Mouse (Mus musculus) heart, adult 9 months (tissue): ENCODE measurements around the gene Uckl1.
A peak's percentile ranks its signal among the peaks of the same experiment; 100 is the strongest.

Experiments
- DNase-seq, 2 experiments: peaks; one replicate each; pipeline ENCODE4 v3.0.0; 2022; ENCODE audit warnings: low spot score in 2 of 2

Uckl1 gene

DNA sequence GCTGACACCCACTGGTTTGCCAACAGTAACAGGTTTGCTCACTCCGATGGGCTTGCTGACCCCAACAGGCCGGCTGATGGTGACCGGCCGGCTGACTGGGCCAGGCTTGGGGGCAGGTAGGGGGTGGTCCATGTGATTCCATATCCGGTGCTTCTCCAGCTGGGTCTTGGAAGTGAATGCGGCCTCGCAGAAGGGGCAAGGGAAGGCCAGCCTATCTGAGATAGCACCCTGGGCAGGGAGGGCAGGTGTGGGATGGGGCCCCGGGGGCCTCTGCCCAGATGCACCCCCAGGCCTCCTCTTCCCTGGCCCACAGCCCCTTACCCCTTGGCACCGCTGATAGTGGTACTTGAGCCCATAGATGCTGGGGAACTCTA, 5.0 kb upstream of the Uckl1 start:
- no peak for DNase-seq

DNA sequence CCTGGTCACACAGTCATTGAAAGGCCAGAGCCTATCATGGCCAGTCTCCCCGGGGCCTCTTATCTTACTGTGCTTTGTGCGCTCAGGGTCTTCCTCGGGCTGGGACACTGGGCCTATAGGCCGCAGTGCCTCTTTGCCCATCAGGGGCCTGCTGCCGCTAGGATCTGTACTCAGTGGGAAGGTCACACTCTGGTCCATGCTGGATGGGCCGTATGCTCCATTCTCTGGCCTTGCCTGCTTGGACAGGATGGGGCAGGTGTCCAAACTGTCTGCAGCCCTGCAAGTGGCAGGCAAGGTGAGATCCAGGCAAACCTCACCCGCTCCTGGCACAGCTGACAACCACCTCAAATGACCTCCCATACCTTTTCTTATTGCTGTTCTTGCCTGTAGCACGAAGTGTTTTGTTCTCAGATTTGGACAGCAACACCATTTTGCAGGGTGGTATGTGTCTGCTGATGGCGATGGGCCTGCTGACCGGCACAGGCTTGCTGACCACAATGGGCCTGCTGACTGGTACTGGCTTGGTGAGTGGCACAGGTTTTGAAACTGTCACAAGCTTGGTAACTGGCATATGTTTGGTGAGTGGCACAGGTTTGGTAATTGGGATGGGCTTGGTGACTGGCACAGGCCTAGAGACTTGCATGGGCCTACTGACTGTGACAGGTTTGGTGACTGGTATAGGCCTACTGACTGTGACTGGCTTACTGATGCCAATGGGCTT, 4.5 kb upstream of the Uckl1 start:
- DNase-seq, result peak in 1 of 2 experiments; percentile 0

DNA sequence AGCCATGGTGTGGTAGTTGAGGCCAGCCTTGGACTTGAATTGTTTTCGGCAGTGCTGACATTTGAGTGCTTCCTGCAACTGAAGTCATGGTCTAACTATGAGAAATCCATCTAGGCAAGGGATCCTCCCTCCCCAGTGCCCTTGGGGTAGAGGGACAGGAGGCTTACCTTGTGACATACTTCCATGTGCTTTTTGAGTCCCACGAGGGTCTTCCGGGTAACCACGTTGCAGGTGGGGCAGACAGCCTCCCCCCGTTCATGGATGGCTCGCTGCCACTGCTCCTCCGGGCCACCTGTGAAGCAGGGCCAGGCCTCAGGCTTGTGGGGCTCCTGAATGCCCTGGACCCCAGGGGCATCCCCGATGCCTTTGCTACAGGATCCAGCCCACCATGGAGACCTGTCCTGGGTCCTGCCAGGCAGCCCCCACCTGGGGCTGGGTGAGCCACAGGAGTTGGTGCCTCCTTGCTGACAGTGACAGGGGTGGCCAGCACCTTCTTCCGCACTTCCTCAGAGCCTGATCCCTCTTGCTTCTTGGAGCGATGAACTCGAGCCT, 3.6 kb upstream of the Uckl1 start:
- peak in 1 of 2 experiments; percentile 0 for DNase-seq

DNA sequence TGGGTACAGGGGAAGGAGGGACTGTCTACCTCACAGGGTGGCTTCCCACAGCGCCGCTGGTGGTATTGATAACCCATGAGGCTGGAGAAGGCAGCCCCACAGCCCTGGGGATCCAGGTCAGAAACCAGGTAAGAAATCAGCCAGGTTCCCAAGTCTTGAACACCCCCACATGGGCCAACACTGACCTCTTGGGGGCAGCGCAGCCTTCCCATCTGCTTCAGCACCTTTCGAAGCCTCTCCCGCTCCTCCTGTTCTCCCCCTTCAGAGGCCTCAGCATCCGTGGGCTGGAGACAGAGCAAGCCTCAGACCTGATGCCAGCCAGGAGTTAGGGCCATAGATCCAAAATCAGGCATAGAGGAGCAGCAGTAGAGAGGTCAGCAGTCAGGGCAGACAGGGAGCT, 3.1 kb upstream of the Uckl1 start:
- no peak for DNase-seq

DNA sequence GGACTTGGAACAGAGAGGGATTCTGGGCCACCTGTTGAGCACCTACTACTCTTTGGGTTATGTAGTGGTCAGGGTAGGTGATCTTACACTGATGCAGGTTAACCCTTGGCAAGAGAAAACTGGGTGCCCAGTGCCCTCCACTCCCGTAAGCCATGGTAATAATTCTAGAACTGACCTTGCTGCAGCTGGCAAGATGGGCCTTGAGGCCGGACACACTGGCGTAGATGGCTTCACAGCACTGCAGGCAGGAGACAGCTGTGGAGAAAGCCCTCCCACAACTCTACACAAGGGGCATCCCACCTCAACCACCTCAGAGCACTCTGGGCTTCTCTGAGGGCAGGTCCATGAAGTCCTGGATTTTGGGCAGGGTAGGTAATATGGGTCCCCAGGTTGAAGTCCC, 1.4 kb upstream of the Uckl1 start:
- no peak for DNase-seq

DNA sequence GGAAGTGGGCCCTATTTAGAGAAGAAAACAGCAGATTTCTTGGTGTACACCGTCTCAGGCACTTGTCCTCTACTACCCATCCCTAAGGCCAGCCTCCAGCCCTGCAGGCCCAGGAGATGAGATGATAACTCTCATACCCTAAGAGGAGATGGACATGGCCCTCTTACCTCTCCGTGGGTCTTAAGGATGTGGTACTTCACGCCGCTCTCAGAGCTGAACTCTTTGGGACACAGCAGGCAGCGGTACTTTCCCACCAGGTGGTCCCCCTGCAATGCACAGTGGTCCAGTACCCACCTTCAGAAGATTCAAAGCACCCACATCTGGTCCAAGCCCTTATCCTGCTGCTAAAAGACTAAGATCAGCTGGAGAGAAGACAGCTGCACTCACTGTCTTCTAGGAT, 814 bp upstream of the Uckl1 start:
- no peak for DNase-seq

DNA sequence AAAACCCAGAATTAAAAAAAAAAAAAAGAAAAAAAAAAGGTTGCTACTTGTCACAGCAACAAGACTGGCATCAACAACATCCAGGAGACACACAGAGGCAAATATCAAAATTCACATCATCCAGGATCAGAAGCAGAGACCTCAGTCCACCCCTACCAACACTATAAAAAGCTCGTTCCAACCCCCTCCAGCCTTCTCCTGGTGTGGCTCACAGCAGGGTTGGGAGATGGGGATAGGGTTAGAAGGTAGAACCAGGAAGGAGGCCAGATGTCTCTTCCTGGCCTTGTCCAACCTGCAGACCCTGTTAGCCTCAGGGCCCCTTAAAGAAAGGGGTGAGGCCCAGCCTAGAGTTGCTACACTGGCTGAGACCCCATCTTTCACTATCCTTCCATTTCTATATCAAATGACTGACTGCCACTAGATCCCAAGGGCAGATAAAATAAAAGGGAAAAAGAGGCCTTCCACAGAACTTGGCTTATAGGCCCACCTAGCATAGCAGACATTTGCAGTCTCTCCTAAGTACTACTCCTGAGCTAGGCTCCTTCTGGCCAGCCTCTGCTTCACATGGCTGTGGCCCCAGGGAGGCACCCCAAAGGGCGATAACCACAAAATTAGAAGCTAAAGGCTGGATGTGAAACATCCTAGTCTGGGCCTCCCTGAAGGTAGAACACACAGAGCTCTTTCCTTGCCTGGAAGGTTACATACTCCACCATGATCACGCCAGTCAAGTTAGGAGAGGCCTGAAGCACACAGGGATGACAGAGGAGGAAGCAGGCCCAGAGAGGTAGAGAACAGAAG, 1.0 kb downstream of the Uckl1 start:
- DNase-seq, result no peak

DNA sequence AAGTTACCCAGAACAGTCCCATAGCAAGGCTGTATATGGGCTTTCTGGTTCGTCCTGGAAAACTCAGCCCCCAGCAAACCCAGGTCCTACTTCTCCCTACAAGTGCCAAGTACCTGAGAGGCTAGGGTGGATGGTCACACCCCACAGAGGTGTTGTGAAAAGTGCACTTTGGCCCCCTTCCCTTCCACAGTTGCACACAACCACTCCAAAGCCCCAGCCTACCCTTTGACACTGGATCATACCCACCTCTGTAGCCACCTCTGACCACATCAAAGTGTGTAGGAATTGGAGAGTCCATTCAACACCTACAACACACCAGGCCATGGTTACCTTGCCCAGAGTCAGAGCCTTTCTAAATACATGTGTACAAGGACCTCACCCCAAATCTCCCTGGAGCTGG, 1.8 kb downstream of the Uckl1 start:
- DNase-seq, result no peak

DNA sequence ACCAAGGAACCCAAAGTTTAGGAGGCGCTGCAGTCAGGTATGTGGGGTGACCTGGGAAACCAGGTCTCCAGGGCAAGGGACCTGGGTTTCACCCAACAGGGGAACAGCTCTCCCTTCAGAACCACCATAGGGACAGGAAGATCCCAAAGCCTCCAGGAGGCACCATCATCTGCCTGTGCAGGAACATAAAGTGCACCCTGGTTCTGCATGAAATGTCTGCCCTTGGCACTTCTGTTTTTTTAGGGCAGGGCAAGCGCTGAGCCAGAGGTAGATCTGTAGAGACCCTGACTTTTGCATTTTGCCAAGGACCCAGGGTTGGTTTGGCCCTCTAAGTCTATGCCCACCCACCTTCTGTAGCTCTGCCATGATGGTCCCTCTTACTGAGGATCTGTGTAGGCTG, 2.3 kb downstream of the Uckl1 start:
- DNase-seq, result no peak

DNA sequence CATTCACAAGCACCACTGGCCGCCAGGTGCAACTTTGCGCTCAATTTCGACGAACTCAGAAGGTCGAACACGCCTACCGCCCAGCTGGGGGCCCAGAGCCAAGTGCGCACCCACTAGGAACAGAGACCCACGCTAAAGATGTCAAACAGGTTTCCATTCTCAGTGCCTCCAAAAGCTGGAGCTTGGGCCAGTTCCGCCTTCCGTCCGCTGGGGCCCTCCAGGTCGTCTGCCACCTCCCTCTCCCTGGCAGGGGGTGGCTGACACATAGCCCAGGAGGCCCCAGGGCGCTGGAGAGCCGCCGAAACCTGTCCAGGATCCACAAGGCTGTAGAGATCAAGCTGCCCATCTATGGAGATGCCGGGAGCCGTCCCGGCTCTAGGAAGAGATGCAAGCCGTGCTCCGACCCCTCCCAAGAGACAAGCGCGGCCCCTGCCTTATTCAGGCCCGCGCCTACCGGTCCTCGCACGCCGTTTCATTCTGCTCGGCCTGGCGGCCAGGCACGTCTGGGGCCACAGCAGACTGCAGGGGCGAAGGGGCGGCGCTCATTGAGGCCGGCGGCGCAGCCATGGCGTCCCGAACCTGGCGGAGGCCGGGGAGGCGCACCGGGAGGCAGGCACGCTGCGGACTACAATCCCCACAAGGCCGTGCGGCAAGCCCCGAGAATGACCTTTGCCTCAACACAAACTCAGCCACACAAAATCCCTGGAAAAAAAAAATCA, 3.1 kb downstream of the Uckl1 start:
- DNase-seq, result peak; percentile 79 to 85

DNA sequence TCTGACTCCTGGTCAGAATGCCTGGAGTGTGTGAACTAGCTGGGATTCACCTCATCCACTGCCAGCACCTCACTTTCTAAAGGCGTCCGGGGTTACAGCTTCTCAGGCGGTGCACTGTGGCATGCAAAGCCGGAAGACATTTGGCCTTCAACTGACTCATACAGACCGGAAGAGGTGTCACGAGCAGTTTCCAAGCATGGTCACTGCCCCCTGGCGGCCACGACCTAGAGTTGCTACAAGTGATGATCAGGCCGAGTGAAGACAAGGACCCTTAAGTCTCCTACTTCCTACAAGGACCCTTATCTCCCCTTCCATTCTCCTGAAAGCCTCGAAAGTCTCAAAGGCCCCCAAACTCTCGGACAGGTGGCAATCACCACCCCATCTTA, 3.7 kb downstream of the Uckl1 start:
- peak; percentile 83 to 87 for DNase-seq

DNA sequence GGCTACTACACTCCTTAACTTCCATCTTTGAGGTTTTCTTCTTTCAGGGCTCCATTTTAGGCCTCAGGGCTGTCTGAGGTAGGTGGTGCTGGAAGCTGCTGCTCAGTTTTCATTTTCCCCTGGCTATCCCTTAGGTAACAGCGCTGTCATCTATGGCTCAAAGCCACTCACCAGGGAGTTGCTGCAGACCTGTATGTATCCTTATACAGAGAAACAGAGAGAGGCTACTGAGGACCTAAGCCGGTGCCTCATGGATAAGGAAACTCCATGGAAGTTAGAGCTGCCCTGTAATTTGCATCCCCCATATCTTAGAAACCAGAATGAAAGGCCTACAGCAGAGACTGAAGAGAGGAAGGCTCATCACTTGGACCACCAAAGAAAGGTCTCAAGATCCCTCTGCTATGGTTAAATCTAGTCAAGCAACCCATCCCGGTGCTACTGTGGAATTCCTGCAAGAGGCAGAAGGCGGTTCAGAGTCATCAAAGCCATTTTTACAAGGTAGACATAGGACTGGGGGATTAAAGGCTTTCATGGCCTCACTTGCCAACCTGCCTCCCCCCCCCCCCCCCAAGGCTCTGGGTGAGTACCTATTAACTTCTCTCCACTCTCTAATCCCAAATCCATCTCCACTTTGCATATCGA, 4.4 kb downstream of the Uckl1 start:
- peak in 1 of 2 experiments; percentile 0 for DNase-seq

DNA sequence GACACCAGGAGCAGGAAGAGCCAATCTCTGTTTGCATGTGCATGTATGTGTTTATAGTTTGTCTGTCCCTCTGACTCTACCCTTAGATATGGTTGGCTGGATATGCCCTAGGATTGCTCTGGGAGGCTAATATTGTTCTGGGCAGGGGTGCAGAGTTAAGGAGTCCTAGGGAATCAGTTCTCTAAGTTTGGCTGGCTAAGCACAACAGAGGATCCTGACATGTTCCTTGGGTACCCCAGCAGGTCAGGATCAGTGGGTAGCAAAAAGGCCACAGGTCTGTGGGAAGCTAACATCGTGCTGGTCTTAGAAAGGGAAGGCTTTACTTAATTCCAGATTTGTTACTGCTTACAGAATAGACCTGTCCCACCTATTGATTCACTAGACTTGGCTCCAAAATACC, 5.0 kb downstream of the Uckl1 start:
- peak in 1 of 2 experiments; percentile 0 for DNase-seq

DNA sequence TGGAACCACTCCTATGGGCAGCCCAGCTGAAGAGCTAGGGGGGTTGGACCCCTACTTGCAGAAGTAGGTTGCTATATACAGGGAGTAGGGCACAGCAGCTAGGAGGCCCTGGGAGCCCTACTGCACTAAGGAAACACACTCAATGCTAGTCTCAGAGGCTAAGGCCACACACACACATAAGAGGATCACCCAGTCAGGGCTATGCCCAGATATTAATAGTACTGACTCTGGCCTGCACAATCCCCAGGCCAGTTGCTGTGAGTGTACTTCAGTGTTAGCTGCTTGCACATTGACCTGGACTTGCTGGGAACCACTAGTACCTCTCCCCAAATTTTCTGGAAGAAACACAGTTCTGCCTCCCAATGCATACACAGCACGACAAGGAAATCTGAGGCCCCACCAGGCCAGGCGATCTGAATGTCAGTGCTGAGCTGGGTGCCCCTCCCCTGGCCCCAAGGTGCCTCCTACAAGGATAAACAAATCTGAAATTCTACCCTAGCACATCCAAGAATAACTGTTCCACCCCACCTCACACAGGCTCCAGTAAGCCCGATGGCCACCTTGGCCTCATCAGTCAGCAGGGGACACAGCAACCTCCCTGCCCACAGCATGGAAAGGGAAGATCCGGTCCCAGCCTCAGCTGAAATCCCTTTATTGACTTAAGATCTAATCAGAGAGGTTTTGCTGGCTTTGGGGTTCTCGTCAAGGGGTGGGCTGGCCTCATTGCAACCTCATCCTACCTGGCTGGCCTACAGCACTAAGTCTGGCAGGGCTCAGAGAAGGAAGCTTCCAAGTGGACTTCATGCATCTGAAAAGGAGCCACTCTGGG, 5.7 kb downstream of the Uckl1 start:
- no peak for DNase-seq

DNA sequence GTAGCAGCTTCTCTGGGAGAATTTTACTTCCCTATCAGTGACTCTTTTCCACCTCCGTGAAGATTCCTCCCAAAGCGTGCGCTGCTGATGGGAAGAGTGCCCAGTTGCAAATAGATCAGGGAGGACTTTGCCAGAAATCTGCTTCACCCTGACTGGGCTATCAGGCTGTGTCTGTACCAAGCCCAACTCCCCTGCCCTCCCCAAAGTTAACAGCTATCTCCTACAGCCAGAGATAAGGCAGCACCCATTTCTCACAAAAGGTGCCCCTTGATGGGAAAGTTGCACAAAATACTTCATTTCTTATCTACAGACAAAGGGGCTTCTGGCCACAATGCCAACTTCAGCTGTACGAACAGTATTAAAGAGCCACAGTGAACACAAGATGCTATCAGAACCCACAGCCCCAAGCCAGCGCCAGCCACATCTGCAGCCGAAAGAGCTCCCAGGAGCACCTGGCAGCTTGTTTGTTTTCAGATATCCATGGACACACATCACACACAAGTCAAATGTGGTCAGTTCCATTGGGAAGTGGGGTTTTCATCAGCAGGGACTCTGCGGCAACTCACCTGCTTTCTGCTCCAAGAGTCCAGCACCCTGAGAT, 6.6 kb downstream of the Uckl1 start:
- no peak for DNase-seq

DNA sequence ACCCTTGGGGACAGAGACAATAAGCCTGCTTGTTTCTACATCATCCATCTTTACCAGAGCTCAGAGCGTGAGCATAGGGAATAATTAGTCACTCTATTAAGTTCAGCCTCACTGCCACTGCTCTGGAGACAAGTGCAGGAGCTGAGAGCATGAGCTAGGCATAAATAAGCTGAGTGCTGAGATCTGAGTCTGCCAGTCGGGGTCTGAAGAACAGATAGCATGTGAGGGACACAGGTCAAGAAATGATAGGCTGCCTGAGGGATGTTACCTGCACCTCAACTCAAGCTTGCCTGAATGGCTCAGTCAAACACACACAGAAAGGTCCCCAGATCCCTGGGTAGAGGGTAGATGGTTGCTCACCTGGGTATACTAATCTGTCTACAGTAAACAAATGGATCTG, 7.6 kb downstream of the Uckl1 start:
- no peak for DNase-seq

DNA sequence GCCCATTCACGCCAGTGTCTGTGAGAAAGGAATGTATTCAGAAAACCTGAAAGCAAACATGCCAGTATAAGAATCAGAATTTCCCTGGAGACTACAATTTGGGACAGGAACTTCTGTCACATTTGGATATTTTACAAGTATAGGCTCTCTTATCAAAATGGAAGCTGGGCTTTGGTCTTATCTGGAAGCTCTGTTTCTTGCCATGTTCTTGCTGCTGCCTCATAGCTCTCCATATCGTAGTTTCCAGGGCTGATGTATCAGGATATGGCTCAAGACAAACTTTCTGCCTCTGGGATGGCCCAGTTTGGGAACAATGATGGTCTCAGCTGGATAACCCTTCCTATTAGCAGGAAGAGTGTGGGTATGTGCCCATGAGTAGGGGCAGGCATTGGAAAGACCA, 8.1 kb downstream of the Uckl1 start:
- no peak for DNase-seq

DNA sequence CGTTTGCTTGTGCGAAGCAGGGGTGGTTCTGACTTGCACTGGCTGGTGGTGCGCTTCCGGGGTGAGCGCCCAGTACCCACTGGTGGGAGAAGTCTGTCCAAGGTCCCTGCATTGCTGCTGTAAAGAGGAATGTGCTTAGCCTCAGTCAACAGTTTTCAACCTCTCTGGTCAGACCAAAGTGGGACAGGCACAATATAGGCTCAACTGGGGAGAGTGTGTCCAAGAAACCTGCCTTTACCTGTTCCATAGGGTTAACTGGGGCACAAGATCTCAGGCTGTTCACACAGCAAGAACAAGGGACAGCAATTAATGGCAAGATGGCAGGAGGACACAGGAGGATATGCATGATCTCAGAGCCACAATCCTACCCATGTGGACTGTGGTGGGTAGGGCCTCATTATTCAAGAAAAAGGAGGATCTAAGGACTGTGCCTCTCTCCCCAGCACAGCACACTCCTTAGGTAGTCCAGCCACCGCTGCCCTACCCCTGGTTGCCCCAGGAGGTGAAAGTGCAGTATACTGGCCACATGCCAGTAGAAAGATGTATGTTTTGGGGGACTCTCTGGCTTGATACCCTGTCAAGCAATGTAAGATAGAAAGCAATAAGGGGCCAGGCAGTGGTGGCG, 9.7 kb downstream of the Uckl1 start:
- no peak for DNase-seq

DNA sequence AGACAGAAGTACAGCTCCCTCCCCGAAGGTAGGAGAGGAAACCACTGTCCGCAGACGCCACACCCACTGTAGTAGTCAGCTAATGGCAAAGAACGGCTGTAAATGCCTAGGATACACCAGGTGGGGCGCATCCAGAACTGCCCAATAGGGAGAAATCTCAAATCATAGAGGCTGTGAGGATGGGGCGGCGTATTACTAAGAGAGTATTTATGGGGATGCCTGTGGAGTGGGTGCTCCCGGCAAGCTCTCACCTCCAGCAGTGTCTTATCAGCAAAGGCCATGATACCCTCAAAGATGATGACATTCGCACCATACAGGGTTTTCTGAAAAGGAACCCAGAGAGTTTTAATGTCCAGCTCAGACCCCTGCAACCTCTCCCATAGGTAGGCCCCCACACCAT, 10.7 kb downstream of the Uckl1 start:
- DNase-seq, result no peak
